8 mouse cellular contexts compared by ENCODE assay signal in the genomic region with DNA sequence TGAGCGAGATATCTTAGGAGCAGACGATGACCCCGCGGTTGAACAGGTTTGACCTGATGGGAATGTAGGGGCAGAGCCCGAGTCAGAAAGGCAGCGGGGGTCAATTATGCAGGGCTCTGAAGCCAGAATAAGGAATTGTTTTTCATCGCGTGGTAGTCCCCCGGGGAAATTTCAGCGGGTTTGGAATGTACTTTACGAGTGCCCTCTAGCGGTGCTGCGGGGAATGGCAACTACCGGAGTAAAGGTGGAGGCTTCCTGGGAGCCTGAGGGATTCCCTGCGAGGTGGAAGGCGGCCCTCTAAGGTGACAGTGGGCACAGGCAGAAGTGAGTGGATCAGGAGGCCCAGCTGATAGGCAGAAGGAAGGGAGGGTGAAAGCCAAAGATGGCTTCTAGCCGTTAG.
DNase-seq lines count a peak whose midpoint lies in the region; TF ChIP-seq lines count a peak whose summit lies in the region.

No protein-coding gene starts in this region.

- peaks cover 4% of the 10 kb centered on the region for H3K4me1 ChIP-seq in liver, adult 2 months (ENCODE audit: control insufficient read depth, insufficient read depth, low read length)

- peak; percentile 87 for TF ChIP-seq CTCF in liver, adult 2 months (IDR thresholded peaks at IDR 0.05; ENCODE audit: low read depth, low read length)

- 18% methylated on average over 17 of the region's 17 CpGs for WGBS in liver, adult 2 months

- H3K36me3 ChIP-seq in liver, adult 2 months (ENCODE audit: control insufficient read depth, insufficient read depth, low read length) = no peaks in the 10 kb centered on the region
- H3K36me3 ChIP-seq in myocyte (ENCODE audit: control insufficient read depth, insufficient read depth) = no peaks in the 10 kb centered on the region

- no peak overlapping the region for H3K27ac ChIP-seq in liver, adult 2 months (replicated peaks; ENCODE audit: insufficient read depth, low read depth, low read length)

- no peaks in the 10 kb centered on the region; the same call in 1 of the 2 replicates for H3K79me2 ChIP-seq in liver, adult 2 months (ENCODE audit: control insufficient read depth, insufficient read depth, low read length)
- no peaks in the 10 kb centered on the region for H3K79me2 ChIP-seq in myocyte (ENCODE audit: control insufficient read depth, insufficient read depth)

- H3K9ac ChIP-seq in liver, adult 2 months (ENCODE audit: low read depth, low read length) = no peak overlapping the region

- peak overlapping the region; percentile 67 for H3K4me2 ChIP-seq in myocyte (ENCODE audit: low read depth)

- H3ac ChIP-seq in myocyte (ENCODE audit: control insufficient read depth, insufficient read length) = no peak overlapping the region

- no peak for TF ChIP-seq POLR2A in liver, adult 2 months (IDR thresholded peaks at IDR 0.05; ENCODE audit: extremely low read depth, insufficient read depth, low read length)
- no peak for TF ChIP-seq POLR2A in myocyte (IDR thresholded peaks at IDR 0.05; ENCODE audit: insufficient read length, low read depth)

- no peak overlapping the region for H3K4me3 ChIP-seq in liver, adult 2 months (ENCODE audit: insufficient read depth, low read depth, low read length)
- no peak overlapping the region for H3K4me3 ChIP-seq in myocyte

- no peaks in the 10 kb centered on the region for H3K27me3 ChIP-seq in liver, adult 2 months (ENCODE audit: control insufficient read depth, insufficient read depth, low read length)
- no peaks in the 10 kb centered on the region for H3K27me3 ChIP-seq in myocyte (ENCODE audit: control insufficient read depth, insufficient read depth, insufficient read length)

- DNase-seq in ovary, postnatal 10 days (ENCODE audit: low spot score) = peak; percentile 77
- DNase-seq in ovary, adult 18-20 months (ENCODE audit: low spot score) = no peak
- peak; percentile 67 for DNase-seq in embryo, embryonic 11.5 days (ENCODE audit: low read depth, low spot score)
- peak; percentile 78 to 95 for DNase-seq in heart, adult 18-20 months
- DNase-seq in kidney, adult 8-10 months = peak; percentile 54 to 74
- DNase-seq in liver, adult 2 months (ENCODE audit: extremely low read depth, low read depth, low spot score) = no peak
- peak; percentile 60 to 89 for DNase-seq in spleen, postnatal 4 days (ENCODE audit: low spot score in 2 of 2)

TF ChIP-seq in myocyte, 11 proteins besides CTCF, POLR2A, EP300 and RAD21:
- TF ChIP-seq USF1 (IDR thresholded peaks at IDR 0.05; ENCODE audit: low read depth) = no peak
- no peak for TF ChIP-seq POLR2AphosphoS2 (IDR thresholded peaks at IDR 0.05; ENCODE audit: insufficient read length, low read depth)
- TF ChIP-seq CEBPB (IDR thresholded peaks at IDR 0.05; ENCODE audit: insufficient read depth, poor library complexity, severe bottlenecking) = no peak
- no peak for TF ChIP-seq E2F4 (IDR thresholded peaks at IDR 0.05; ENCODE audit: insufficient read depth)
- no peak for TF ChIP-seq REST (IDR thresholded peaks at IDR 0.05; ENCODE audit: insufficient read depth, insufficient read length)
- no peak for TF ChIP-seq TCF3 (IDR thresholded peaks at IDR 0.05; ENCODE audit: insufficient read length, low read depth)
- TF ChIP-seq MYOD1 (IDR thresholded peaks at IDR 0.05; ENCODE audit: control insufficient read depth in 1 of 3, insufficient read length in 2 of 3, low read depth in 2 of 3) = no peak
- TF ChIP-seq SRF (IDR thresholded peaks at IDR 0.05; ENCODE audit: control insufficient read depth, insufficient read length, low read depth) = no peak
- TF ChIP-seq TCF12 (IDR thresholded peaks at IDR 0.05; ENCODE audit: insufficient read depth, poor library complexity, severe bottlenecking) = no peak
- no peak for TF ChIP-seq MAX (IDR thresholded peaks at IDR 0.05; ENCODE audit: low read depth)
- TF ChIP-seq MYOG (IDR thresholded peaks at IDR 0.05; ENCODE audit: control insufficient read depth in 1 of 3, insufficient read depth in 1 of 3, insufficient read length in 2 of 3, low read depth in 2 of 3) = no peak

Comparison
In these comparisons a context has a peak if more than half of its experiments do, and no peak if none do; other contexts are left out.
1. DNase-seq: peak in ovary, postnatal 10 days (single experiment), embryo, embryonic 11.5 days (single experiment), heart, adult 18-20 months (2 of 2), kidney, adult 8-10 months (2 of 2) and spleen, postnatal 4 days (2 of 2); none in ovary, adult 18-20 months (single experiment) and liver, adult 2 months (single experiment).